Mouse (Mus musculus) forebrain, embryonic 14.5 days (tissue): ENCODE measurements at regions not wholly inside any gene's neighbourhood (a gene's known extent, or its start where the extent isn't known, plus 50 kb on each side); places are given as distances from the start of the nearest gene placed in this dataset.

Source experiments
- ATAC-seq: fragments of 200-750 bp; cut with Nextera tagmentation; 2 replicates; pipeline ENCODE4 v1.8.0; 2017; ENCODE audit warnings: mild to moderate bottlenecking, moderate library complexity
- DNase-seq: peaks from one replicate; pipeline ENCODE4 v3.0.0-alpha.2; 2015; ENCODE audit warnings: low spot score
- H3K27ac ChIP-seq: fragments of 300-500 bp; sonication (generic); 2 replicates; pipeline ENCODE4 v1.5.1; 2014; ENCODE audit warnings: low read depth, mild to moderate bottlenecking, control low read depth, low read length, moderate library complexity
- H3K27me3 ChIP-seq: fragments of 300-500 bp; sonication (generic); replicated peaks from 2 replicates; pipeline ENCODE4 v1.6.1; 2014; ENCODE audit warnings: low read length, control low read depth, mixed read lengths; ENCODE audit not compliant: control insufficient read depth, insufficient read depth
- H3K36me3 ChIP-seq: fragments of 300-500 bp; sonication (generic); 2 replicates; pipeline ENCODE4 v1.6.1; 2014; ENCODE audit warnings: low read length, control low read depth; ENCODE audit not compliant: control insufficient read depth, insufficient read depth
- H3K4me1 ChIP-seq: fragments of 300-500 bp; sonication (generic); 2 replicates; pipeline ENCODE4 v1.6.1; 2014; ENCODE audit warnings: antibody characterized with exemption, low read length, control low read depth; ENCODE audit not compliant: control insufficient read depth, insufficient read depth
- H3K4me2 ChIP-seq: fragments of 300-500 bp; sonication (generic); 2 replicates; pipeline ENCODE4 v1.6.1; 2014; ENCODE audit warnings: mild to moderate bottlenecking, control low read depth, low read length
- H3K4me3 ChIP-seq: fragments of 300-500 bp; sonication (generic); 2 replicates; pipeline ENCODE4 v1.5.1; 2014; ENCODE audit warnings: low read depth, low read length, control low read depth
- H3K9ac ChIP-seq: fragments of 300-500 bp; sonication (generic); 2 replicates; pipeline ENCODE4 v1.6.1; 2014; ENCODE audit warnings: mild to moderate bottlenecking, low read length, control low read depth, moderate library complexity
- H3K9me3 ChIP-seq: fragments of 300-500 bp; sonication (generic); replicated peaks from 2 replicates; pipeline ENCODE4 v1.6.1; 2016; ENCODE audit warnings: low read length, control low read depth, mixed read lengths; ENCODE audit not compliant: control insufficient read depth
- WGBS: fragments of 180-500 bp; shearing (Covaris S2); extraction: QIAGEN DNeasy Blood & Tissue Kit; methylation state at CpG from one replicate; pipeline ENCODE4 v1.1.7; 2014; 5-methylcytosine and 5-hydroxymethylcytosine counted together

GRCm38 (mm10) chr17:60018752-60019323 is 1005.7 kb upstream of the Nudt12 start:
- Histone ChIP-seq H3K4me3 (no peak overlapping the region), H3K27ac (no peak overlapping the region), H3K4me1 (peaks cover 2% of the 10 kb centered on the region; the same call in 1 of the 2 replicates), H3K27me3 (no peaks in the 10 kb centered on the region), H3K9ac (no peak overlapping the region), H3K9me3 (no peaks in the 10 kb centered on the region), H3K36me3 (no peaks in the 10 kb centered on the region), H3K4me2 (no peak overlapping the region)
- ATAC-seq (peak; percentile 67), DNase-seq (peak; percentile 49)
- WGBS: 28% methylated on average over 6 of the region's 6 CpGs

GRCm38 (mm10) chr17:59997952-59998351 is 984.8 kb upstream of the Nudt12 start:
- H3K9ac ChIP-seq: no peak overlapping the region
- DNase-seq: no peak
- no peaks in the 10 kb centered on the region for H3K9me3 ChIP-seq
- no peaks in the 10 kb centered on the region for H3K4me1 ChIP-seq
- H3K4me3 ChIP-seq: no peak overlapping the region
- H3K36me3 ChIP-seq: no peaks in the 10 kb centered on the region
- H3K27me3 ChIP-seq: no peaks in the 10 kb centered on the region
- H3K27ac ChIP-seq: no peak overlapping the region
- no peak overlapping the region for H3K4me2 ChIP-seq
- ATAC-seq: no peak
- 75% methylated on average over 4 of the region's 4 CpGs for WGBS

- Histone ChIP-seq H3K4me2 (no peak overlapping the region), H3K4me1 (no peaks in the 10 kb centered on the region), H3K9ac (no peak overlapping the region), H3K4me3 (no peak overlapping the region), H3K36me3 (no peaks in the 10 kb centered on the region), H3K27ac (no peak overlapping the region), H3K27me3 (no peaks in the 10 kb centered on the region), H3K9me3 (no peaks in the 10 kb centered on the region)
- ATAC-seq: peak; percentile 23; the same call in 1 of the 2 replicates
- DNase-seq: peak; percentile 56
These were observed 966.2 kb upstream of the Nudt12 start for GRCm38 (mm10) chr17:59979325-59979880.

- ATAC-seq (peak; percentile 81), DNase-seq (peak; percentile 67)
- H3K4me1 ChIP-seq: no peaks in the 10 kb centered on the region
- 78% methylated on average over 1 of the region's 1 CpGs for WGBS
- H3K27ac ChIP-seq: no peak overlapping the region
- H3K9me3 ChIP-seq: no peaks in the 10 kb centered on the region
- no peak overlapping the region for H3K9ac ChIP-seq
- no peak overlapping the region for H3K4me3 ChIP-seq
- no peaks in the 10 kb centered on the region for H3K36me3 ChIP-seq
- H3K27me3 ChIP-seq: no peaks in the 10 kb centered on the region
- no peak overlapping the region for H3K4me2 ChIP-seq
These were observed 964.1 kb upstream of the Nudt12 start for GRCm38 (mm10) chr17:59977136-59977770.

- ATAC-seq (no peak), DNase-seq (no peak)
- Histone ChIP-seq H3K4me1 (no peaks in the 10 kb centered on the region), H3K4me3 (no peak overlapping the region), H3K9ac (no peak overlapping the region), H3K27ac (no peak overlapping the region), H3K4me2 (no peak overlapping the region), H3K36me3 (no peaks in the 10 kb centered on the region), H3K9me3 (no peaks in the 10 kb centered on the region), H3K27me3 (no peaks in the 10 kb centered on the region)
- WGBS: 90% methylated on average over 3 of the region's 3 CpGs
These were observed 954.2 kb upstream of the Nudt12 start for GRCm38 (mm10) chr17:59967383-59967782.

- H3K4me3 ChIP-seq: no peak overlapping the region
- no peaks in the 10 kb centered on the region for H3K36me3 ChIP-seq
- H3K4me1 ChIP-seq: no peaks in the 10 kb centered on the region
- H3K27ac ChIP-seq: no peak overlapping the region
- no peaks in the 10 kb centered on the region for H3K27me3 ChIP-seq
- 43% methylated on average over 4 of the region's 4 CpGs for WGBS
- no peak overlapping the region for H3K9ac ChIP-seq
- ATAC-seq (peak; percentile 91), DNase-seq (peak; percentile 84)
- no peak overlapping the region for H3K4me2 ChIP-seq
- no peaks in the 10 kb centered on the region for H3K9me3 ChIP-seq
These were observed 942.3 kb upstream of the Nudt12 start for GRCm38 (mm10) chr17:59955300-59956057.

- no peaks in the 10 kb centered on the region for H3K27me3 ChIP-seq
- no peaks in the 10 kb centered on the region for H3K9me3 ChIP-seq
- ATAC-seq (no peak), DNase-seq (no peak)
- H3K4me1 ChIP-seq: no peaks in the 10 kb centered on the region
- H3K4me3 ChIP-seq: no peak overlapping the region
- no peak overlapping the region for H3K27ac ChIP-seq
- H3K36me3 ChIP-seq: no peaks in the 10 kb centered on the region
- WGBS: 89% methylated on average over 1 of the region's 1 CpGs
- H3K4me2 ChIP-seq: no peak overlapping the region
- no peak overlapping the region for H3K9ac ChIP-seq
These were observed 933.3 kb upstream of the Nudt12 start for GRCm38 (mm10) chr17:59946433-59946832.

- ATAC-seq: no peak
- no peak for DNase-seq
- H3K4me3 ChIP-seq: no peak overlapping the region
- H3K9me3 ChIP-seq: no peaks in the 10 kb centered on the region
- H3K4me1 ChIP-seq: no peaks in the 10 kb centered on the region
- no peaks in the 10 kb centered on the region for H3K27me3 ChIP-seq
- H3K4me2 ChIP-seq: no peak overlapping the region
- H3K36me3 ChIP-seq: no peaks in the 10 kb centered on the region
- WGBS: 86% methylated on average over 3 of the region's 3 CpGs
- H3K9ac ChIP-seq: no peak overlapping the region
- H3K27ac ChIP-seq: no peak overlapping the region
These were observed 891.2 kb upstream of the Nudt12 start for GRCm38 (mm10) chr17:59904395-59904794.

- Histone ChIP-seq H3K4me3 (no peak overlapping the region), H3K36me3 (no peaks in the 10 kb centered on the region), H3K4me2 (no peak overlapping the region), H3K27me3 (no peaks in the 10 kb centered on the region), H3K9me3 (no peaks in the 10 kb centered on the region), H3K27ac (no peak overlapping the region), H3K4me1 (no peaks in the 10 kb centered on the region), H3K9ac (no peak overlapping the region)
- WGBS: 79% methylated on average over 4 of the region's 4 CpGs
- ATAC-seq (no peak), DNase-seq (peak; percentile 6)
These were observed 864.6 kb upstream of the Nudt12 start for GRCm38 (mm10) chr17:59877791-59878190.
